Mouse (Mus musculus): ENCODE measurements around the gene Acads.
"Not testable (repeated sequence)": the region's sequence is repeated elsewhere in the genome, so short reads cannot be mapped to it uniquely, and the experiment has no call there.

The Acads gene

DNA sequence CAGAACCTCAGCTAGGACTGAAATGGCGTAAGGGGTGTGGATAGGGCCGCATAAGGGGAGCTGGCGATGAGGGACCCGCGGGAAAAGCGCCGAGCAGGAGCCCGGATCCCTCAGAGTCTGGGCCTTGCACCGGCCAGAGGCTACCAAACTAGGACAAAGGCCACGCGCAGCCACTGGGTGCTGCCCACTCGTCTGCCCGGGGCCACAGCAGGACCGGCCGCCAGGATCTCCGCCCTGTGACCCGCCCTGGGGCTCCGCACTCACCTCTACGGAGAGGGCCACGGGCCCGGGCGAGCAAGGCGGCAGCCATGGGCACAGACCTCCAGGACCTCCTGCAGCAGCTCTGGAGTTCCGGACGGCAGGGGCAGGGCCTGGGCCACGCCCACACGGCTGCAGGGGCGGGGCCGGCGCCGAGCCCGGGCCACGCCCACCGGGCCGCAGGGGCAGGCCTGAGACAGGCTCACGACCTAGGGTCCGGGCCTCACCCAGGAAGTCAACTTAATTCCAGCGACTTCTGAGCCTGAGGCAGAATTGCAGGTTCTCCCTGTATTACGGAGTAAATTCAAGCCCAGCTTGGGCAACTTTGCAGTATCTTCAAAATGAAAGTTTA, at the start of gene Acads:
TSS of gene Acads (minus strand) at position 386 of the 610 bp plus-strand sequence.
- DNase-seq (ENCODE audit: low read depth): peak; percentile 64

DNA sequence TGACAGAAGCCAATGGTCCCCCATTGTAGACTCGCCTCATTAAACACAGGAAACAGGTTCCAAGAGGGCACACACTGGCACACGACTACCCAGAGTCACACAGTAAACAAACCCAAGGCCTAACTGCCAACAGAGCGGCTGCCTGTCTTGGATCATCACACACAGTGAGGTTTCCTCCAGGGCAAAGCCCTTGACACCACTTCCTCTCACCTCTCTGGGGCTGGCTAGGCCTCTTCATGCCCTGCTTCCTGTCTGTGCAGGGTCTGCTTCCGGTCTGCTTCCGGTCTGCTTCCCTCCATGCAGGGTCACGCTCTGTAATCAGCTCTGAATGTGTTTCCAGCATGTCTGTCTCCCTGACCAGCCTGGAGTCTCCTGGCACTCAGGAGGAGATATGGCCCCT, 48.2 kb upstream of the Acads start:
- DNase-seq (ENCODE audit: low read depth): no peak

DNA sequence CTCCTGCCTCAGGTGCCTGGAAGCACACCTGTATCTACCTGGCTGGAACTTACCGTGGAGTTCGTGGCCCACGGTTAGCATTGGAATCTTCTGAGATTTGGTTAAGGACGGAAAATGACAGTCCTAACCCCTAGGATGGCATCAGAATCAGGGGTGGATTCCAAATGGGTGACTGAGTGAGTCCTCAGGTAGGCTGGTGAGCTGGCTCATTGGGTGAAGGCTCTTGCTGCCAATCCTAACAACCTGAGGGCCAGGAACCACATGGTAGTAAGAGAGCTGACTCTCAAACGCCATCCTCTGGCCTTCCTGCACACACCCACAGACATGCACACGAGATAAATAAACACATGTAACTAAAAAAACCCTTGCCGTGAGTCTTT, 47.7 kb upstream of the Acads start:
- no peak for DNase-seq (ENCODE audit: low read depth)

DNA sequence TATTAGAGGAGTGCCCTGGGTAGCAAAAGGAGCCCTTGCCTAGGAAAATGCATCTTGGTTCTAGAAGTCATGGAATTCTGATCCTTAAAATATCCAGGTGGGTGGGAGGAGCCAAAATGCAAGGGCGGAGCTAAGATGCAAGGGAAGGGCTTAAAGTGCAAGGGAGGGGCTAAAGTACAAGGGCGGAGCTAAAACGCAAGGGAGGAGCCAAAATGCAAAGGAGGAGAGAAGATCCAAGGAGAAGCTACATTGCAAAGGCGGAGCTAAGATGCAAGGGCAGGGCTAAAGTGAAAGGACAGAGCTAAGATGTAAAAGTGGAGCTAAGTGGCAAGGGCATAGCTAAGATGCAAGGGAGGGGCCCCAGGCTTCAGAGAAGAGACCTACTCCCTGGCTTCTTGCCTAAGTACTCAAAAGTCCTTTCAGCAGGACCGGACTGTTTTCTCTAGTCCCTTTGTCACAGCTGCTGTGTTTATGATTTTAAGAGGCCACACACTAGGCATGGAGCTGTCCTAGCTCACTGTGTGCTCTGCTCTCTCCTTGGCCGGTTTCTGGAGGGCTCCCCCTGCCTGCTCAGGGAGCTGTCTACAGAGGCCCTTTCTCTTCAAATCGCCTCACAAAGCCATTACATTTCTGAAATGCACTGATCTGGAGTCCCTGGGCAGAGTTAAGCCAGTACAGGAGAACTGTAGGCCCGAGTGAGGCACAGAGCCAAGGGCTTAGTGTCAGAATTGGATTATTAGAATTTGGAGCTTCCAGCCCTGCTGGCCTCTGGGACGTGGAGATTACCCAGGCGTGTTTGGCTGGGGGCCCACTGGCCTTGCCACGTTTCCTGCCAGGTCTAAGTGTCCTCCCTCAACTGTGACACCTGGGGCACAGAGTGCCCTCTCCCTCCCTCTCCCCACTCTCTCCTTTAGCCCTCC, 47.0 kb upstream of the Acads start:
- no peak for DNase-seq (ENCODE audit: low read depth)

DNA sequence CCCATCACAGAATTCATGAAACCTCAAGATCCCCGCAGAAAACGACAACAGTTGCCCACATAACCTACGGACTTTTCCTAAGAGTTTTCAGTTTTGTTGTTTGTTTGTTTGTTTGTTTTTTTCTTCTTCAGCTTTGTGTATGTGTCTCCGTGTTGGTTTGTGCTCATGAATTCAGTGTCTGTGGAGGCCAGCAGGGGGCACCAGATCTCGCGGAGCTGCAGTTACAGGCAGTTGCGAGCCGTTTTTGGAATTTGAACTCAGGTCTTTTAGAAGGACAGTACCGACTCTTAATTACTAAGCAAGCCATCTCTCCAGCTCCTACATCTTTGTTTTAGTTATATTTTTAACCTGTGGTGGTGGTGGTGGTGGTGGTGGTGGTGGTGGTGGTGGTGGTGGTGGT, 46.2 kb upstream of the Acads start:
- DNase-seq (ENCODE audit: low read depth): no peak

DNA sequence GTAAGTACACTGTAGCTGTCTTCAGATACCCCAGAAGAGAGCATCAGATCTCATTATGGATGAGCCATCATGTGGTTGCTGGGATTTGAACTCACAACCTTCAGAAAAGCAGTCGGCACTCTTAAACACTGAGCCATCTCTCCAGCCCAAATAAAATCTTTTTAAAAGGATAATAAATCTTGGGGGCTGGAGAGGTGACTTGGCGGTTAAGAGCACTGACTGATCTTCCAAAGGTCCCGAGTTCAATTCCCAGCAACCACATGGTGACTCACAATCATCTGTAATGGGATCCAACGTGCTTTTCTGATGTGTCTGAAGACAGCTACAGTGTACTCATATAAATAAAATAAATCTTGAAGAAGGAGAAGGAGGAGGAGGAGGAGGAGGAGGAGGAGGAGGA, 45.3 kb upstream of the Acads start:
- DNase-seq (ENCODE audit: low read depth): not testable (repeated sequence)

DNA sequence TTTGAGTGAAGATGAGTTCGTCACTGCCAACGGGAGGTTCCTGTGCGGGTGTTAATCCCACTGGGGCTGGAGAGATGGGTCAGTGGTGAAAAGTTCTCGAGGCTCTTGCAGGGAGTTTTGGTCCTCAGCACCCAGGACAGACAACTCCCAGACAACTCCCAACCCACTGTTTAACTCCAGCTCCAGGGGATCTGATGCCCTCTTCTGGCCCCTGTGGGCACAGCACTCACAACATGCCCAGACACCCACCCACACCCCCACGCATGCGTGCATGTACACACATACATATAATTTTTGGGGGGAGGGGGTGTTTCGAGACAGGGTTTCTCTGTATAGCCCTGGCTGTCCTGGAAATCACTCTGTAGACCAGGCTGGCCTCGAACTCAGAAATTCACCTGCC, 44.4 kb upstream of the Acads start:
- no peak for DNase-seq (ENCODE audit: low read depth)

DNA sequence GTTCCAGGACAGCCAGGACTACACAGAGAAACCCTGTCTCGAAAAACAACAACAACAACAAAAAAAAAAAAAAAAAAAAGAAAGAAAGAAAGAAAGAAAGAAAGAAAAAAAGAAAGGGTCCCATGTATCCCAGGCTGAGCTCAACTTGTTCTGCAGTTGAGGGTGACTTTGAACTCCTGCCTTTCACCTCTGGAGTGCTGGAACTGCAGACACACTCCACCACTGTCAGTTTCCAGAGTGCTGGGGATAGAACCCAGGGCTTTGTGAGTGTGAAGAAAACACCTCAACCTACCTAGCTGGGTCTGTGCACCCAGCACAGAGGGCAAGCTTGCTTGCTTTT, 42.8 kb upstream of the Acads start:
- not testable (repeated sequence) for DNase-seq (ENCODE audit: low read depth)

DNA sequence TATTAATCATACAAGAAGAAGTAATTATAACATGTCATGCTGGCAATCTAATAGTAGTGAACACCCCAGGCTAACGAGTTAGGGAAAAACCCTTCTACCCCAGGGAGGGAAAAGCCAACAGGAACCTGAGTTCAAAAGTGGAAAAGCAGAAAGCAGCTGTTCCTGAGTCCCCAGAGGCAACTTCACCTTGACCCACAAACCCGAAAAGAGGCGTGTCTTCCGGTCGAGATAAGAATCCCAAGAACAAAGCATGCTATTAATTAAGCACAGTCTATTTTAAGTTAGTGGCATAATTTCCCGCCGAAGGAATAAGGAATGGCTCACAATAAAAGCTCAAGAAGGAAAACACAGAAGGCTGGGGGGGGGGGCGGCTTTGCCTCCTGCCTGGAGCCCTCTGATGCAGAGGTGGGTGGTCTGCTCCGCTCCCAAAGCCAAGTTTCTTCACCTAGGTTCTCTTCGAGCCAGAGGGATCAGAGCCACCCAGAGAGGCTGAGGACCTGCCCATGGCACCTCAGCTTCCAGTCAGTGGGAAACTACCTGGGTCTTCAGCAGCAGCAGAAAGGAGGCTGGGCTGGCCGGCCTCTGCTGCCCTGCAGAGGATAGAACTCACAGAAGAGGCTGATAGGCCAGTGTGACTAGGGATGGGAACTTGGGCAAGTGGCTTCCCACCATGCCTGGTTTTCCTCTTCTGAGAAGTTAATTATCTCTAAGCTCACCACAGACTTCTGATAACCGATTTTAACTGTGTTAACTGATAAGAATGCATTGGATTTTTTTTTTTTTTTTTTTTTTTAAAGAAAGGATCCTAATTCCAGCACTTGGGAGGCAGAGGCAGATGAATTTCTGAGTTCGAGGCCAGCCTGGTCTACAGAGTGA, 42.2 kb upstream of the Acads start:
- no peak for DNase-seq (ENCODE audit: low read depth)

DNA sequence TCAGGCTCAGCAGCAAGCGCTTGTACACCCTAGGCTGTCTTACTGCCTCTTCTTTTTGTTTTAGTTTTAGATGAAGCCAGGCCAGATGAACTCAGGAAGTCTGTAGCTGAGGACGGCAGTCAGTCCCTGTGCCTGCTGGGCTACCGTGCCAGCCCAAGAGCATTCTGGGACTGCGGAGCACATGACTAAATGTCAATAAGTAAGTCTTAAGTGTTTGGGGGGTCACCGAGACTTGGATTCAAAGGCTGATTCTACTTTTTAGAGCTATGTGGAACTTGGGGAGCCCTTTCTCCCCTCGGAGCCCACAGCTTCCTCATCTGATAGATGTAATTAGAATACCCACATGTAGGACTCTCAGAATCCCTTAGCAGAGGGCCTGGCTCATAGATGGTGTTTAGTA, 41.5 kb upstream of the Acads start:
- no peak for DNase-seq (ENCODE audit: low read depth)

DNA sequence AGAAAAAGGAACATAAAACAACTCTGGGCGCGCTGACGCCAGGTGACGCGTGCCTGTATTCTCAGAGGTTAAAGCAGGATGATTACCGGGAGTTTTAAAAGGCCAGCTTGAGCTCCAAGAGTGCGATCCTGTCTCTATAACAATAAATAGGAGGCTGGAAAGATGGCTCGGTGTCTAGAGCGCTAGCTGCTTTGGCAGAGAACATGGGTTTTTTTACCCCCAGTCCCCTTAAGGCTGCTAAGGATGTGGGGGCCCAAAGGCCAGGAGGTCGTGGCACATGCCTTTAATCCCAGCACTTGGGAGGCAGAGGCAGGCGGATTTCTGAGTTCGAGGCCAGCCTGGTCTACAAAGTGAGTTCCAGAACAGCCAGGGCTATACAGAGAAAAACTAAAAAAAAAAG, 40.0 kb upstream of the Acads start:
- no peak for DNase-seq (ENCODE audit: low read depth)

DNA sequence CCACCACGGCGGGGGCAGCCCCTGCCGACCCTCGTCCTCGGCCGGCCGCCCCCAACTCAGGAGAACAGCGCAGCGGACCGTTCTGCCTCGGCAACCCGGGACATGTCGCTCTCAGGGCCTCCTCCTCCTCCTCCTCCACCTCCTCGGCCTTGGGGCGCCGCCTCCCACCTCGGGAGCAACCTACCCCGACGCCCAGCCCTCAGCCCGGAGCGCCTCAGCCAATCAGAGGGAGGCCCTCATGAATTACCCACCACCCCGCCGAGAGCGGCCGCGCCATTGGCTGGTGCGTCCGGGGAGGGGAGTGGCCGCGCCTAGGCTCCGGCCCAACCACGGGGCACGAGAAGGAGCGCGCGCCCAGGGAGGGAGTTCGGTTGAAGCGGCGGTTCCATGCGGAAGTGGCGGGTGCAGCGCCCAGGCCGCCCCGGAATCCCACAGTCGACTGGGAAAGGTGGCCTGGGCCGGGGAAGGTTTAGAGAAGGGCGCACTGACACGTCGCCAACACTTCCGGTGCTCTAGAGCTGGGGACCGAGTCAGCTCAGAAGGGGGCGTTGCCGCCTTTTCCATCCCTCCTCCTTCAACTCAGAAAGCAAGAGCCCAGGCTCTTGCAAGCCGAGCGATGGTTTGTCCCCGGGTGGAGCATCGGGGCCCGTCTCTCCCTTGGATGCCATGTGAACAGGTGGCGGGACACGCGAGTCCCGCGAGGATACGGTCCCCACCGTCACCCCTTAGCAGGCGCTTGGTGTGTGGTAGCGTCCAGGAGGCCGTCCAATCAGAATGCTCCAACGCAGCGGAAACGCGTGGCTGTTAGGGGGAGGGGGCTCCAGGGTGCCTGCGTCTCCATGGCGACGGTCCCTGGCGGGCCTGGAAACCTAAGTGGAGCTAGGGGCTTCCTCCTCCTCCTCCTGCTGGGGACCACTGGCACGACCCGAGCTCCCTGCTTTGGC, 39.2 kb upstream of the Acads start, which contains the start of gene Mlec:
TSS of gene Mlec (minus strand) at position 140 of the 944 bp plus-strand sequence.
- peak; percentile 98 for DNase-seq (ENCODE audit: low read depth)

DNA sequence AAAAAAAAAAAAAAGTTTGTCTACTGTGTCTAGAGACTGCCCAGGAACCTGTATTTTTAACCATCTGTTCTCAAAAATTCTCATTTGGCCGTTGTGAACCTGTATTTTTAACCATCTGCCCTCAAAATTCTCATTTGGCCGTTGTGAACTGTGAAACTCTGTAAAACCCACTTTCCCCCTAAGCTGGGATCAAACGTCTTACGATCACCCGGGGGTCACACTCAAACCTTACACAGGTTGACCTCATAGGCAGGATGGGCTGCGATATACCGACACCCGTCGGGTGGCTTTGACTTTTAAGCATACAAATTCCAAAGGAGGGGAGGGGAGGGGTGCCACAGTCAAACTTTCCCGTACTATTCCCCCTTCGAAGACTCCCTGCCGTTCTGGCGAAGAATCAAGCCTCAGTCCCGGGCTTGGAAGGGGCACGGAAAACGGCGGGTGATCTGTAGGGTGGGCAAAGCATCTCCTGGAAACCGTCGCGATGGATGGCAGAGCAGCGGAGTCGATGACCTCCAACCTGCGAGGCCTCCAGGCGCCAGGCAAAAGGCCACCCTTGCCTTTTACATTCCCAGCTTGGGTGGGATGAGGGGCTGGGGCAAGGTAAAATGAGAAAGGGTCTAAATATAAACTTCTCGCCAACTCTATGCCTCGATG, 37.9 kb upstream of the Acads start:
- no peak for DNase-seq (ENCODE audit: low read depth)

DNA sequence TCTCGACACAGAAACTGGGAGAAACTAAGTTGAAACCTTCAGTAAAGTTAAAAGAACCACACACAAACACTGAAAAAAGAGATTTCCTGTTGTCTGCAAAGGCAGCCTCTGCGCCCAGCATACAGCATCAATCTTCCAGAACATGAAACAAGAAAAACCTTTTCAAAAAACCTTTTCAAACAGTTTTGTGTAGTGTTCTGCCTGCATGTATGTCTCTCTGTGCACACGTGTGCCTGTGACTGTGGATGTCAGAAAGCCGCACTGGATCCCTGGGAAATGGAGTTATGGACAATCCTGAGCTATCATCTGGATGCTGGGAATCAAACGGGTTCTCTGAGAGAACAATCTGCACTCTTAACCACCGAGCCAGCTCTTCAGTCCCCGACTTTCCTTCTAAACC, 37.3 kb upstream of the Acads start:
- DNase-seq (ENCODE audit: low read depth): no peak

DNA sequence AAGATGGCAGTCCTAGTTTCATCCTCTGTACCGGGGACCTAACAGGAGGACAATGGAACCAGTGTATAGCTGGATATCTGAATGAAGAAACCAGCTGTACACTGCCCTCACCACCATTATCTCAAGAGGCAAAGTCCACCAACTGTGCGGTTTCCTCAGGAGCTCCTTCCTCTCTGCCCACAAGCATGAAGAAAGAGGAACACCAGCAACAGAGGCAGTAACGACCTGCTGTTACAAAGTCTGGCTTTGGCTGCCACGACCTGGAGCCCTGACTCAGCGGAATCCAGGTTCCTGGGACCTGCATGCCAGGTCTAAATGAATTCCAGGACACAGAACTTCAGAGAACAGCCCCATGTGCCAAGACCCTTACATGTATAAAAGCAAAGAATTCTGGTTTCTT, 36.7 kb upstream of the Acads start:
- peak; percentile 71 for DNase-seq (ENCODE audit: low read depth)

DNA sequence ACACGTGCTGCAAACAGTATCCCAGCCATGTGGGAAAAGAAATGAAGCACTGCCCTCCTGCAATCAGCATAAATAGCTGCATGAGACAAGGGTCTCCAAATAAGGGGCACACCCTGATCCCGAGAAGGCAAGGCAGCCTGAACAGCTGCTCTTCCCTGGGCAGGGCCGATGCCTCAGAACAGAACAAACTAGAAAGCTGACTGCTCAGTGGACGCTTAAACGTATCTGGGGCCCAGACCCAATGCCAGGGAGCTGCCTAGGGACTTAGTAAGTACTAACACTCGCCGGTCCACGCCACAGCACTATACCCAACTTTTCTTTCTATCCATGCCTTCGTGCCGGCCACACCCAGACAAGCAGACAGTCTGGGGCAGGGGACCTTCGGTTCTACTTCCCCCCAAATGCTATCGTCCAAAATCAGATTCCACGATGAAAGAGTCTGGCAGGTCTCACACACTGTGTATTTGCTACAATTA, 36.0 kb upstream of the Acads start:
- DNase-seq (ENCODE audit: low read depth): no peak

DNA sequence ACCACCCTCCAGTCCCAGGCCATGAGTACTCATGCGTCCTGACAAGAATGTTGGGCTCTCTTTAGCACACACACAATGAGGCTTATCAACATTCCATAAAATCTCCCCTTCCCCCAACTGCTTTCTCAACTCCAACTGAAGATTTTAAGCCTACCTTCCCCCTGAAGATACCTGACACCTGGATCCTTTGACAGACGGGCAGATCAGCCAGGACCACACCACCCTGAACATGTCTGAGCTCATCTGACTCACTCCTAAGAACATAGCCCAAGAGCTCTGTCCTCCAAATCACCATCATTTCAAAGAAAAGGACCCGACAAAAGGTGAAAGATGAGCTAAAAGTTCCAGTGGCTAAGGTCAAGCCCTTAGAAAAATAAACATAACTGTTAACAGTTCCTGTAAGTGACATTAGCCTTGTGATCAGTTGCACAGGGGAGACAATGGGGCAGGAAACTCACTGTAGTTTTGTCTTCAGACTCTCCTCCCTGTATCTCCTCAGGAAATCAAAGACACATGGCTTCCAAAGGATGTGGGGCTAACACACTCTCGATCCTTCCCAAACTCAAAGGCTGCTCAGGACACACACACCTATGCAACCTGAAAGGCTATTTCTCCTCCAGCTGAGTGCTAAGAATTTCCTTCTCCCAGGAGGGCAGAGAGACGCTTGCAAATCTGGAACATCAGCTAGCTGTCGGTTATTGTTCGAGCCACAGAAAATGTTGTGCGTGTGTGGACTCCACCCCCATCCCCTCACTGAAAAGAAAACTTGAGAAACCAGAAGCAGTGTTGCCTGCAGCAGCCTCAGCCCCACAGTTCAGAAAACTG, 33.2 kb upstream of the Acads start:
- DNase-seq (ENCODE audit: low read depth): no peak

DNA sequence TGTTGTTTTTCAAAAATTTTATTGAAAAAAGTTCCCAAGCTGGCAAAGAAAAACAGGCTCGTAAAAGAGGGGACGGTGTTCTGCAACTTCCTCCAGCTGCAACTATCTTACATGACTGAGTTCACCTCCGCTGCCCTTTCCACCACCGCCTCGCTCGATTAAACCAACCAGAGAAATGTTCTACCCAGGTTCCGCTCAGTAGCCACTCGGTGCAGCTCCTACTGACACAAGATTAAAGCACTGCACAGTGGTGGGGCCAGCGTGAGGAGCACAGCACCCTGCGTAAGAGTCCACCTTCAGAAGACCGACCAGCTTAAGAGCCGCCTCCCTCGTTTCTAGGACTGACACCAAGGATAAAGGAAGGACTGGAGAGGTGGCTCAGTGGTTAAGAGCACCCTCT, 32.3 kb upstream of the Acads start:
- no peak for DNase-seq (ENCODE audit: low read depth)

DNA sequence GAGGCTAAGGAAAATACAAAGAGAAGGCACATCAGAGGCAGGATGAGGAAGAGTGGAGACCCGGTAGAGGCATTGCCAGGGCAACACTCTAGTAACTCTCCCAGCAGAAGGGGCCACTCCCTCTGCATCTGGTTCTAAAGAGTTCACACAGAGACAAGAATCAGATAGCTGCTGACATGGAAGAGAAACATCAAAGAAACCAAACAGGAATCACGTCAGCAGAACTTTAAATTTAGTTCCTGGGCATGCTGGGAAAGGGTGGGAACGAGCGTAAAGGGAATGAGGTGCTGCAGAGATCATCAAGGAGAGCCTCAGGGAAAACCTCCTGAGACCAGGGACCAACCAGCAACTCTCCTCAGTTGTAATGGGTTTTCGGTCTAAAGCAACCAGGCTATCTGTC, 31.8 kb upstream of the Acads start:
- DNase-seq (ENCODE audit: low read depth): no peak
